Mouse (Mus musculus): ENCODE results near the gene Zdhhc17.

Gene Zdhhc17

DNA sequence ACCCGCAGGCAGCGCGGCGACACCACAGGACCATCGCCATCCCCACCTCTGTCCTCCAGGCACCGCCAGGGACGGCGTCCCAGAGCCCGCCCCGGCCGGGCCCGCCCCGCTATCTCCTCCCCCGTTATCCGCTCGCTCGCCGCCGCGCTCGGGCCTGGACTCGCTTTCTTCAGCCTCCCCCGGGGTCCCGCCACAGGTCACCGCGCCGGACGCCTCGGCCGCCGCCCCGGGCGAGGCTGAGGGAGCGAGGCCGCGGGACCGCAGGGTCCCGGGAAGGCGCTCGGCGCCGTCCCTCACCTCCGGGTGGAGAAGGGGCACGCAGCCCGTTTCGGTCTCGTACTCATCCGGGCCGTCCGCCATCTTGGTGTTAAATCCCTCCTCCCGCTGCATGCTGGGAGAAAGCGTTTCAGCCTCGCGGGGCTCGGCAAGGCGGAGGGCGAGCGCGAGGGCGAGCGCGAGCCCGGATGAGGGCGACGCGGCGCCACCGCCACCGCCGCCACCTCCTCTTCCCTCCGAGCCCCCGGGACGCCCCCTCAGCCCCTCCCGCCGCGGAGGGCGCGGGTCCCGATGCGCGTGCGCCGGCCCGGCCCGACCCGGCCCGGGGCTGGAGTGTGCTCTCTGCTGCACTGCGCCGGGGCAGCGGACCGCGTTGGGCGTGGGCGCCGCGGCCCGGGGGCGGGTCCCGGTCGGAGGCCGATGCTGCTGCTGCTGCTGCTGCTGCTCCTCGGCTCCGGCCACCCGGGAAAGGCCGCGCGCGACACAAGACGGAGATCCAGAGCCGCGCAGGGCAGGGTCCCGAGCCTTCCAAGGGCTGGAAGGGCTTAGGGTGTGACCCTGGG lies at the start of gene Zdhhc17:
Gene Zdhhc17 (minus strand): TSS at position 500 of the 839 bp plus-strand sequence.
- peak; percentile 88 to 91 for DNase-seq (ENCODE audit: low spot score in 2 of 2)

DNA sequence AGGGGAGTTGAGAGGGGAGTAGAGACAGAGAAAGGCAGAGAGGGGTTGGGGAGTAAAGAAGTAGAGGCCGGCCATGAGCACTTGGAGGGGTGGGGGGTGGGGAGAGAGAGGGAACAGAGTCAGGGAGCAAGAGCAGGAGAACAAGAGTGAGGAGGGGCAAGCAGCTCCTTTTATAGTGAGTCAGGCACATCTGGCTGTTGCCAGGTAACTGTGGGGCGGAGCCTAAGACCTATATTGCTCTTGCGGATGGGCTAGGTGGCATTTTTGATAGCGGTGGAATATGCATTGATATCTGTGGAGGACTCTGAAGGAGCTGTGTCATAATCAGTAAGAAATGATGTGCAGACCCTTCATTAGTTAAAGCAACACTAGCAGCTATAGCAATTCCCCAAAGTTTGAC lies 45.8 kb upstream of the Zdhhc17 start:
- no peak for DNase-seq (ENCODE audit: low spot score in 2 of 2)

DNA sequence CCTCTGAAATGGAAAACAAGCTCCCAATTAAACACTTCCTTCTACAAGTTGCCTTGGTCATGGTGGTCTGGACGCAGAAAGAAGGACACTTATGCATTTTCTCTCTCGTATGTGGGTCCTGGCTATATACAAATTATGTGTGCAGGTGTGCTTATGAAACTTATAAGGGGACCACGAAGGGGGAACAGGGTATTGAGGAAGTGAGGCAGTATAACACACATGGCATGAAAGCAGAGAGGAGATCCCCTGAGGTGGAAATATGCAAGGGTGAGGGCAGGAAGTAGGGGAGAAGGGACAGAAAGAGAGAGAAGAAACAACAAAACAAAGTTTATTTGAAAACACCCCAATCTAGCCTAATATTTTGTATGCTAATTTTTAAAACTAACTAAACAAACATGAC lies 41.7 kb upstream of the Zdhhc17 start:
- DNase-seq (ENCODE audit: low spot score in 2 of 2), result no peak

DNA sequence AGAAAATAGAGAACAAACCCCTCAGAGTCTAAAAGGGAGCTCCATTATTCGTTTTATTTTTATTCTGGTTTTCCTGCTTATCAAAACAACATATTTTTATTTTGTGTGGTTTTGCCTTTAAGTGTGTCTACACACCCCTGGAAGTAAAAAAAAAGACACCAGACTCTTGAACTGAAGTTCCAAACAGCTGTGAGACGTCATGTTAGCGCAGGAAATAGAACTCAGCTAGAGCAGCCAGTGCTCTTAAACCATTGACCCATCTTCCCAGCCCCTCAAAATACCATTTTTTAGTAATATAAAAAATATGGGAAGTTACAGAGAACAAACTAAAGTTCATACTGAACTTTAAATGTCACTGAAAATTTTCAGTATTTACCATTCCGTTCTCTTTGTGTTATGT lies 40.6 kb upstream of the Zdhhc17 start:
- DNase-seq (ENCODE audit: low spot score in 2 of 2), result no peak

- no peak for DNase-seq (ENCODE audit: low spot score in 2 of 2)
Measured at GRCm38 (mm10) chr10:111050061-111050460, 40.1 kb upstream of the Zdhhc17 start.

DNA sequence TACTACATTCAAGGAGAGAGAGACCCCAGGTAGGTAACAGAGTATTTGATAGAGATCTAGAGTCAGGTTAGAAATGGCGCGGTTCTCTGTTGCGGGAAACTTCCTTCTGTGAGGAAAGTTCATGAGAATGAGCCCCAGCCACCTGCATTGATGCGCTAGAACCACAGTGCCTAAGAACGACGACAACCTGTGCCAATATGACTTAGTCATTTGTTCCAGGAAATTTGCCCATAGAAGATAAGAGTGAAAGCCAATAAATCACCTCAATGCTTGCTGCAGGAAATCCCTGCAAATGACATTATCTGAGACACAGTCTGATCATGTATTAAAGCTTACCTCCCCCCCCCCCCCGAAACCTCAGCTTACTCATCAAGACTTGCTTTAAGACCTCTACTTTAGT lies 38.0 kb upstream of the Zdhhc17 start:
- no peak for DNase-seq (ENCODE audit: low spot score in 2 of 2)

DNA sequence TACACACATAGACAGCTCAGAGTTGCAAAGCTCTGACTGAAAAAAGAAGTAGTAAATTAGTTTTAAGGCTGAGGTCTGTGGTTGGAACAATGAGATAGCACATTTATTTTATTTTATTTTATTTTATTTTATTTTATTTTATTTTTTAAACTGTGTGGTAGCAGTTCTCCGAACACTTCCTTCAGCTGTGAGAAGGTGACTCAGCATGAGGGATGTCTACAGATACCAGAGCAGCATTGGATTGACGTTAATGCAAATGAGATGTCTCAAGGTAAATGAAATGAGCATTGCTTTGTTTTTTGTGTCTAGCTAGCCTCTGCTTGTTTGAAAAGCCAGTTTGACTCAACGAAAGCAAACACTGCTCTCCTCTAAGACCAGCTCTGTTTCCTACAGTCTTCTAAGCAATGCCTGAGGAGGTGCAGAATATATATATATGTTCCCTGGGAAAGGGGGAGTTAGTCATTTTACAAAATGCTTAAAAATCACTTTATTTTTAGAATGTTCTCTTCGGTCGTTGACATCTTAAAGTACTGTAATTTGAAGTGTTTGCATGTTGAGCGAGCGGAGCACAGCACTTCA lies 30.2 kb upstream of the Zdhhc17 start:
- peak; percentile 11 to 41 for DNase-seq (ENCODE audit: low spot score in 2 of 2)

GRCm38 (mm10) chr10:111036851-111037250 lies 26.9 kb upstream of the Zdhhc17 start:
- DNase-seq (ENCODE audit: low spot score in 2 of 2), result peak in 1 of 2 experiments; percentile 44

DNA sequence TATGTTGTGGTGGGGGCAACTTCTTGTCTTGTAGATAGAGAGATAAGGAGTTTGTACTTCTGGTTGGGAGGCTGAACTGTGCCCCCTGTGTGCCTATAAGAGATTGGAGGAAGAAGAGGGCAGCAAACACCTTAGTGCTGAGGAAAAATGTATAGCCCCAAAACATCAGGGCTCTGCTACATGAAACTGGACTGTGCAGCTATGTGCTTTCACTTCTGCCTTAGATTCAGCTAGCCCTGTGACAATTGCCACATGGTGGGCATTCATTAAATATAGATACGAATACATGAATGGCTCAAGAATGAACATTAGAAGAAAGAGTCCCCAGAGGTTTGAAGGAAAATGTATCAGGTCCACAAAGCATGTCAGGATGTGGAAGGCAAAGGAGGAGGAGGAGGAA lies 25.2 kb upstream of the Zdhhc17 start:
- DNase-seq (ENCODE audit: low spot score in 2 of 2), result no peak

DNA sequence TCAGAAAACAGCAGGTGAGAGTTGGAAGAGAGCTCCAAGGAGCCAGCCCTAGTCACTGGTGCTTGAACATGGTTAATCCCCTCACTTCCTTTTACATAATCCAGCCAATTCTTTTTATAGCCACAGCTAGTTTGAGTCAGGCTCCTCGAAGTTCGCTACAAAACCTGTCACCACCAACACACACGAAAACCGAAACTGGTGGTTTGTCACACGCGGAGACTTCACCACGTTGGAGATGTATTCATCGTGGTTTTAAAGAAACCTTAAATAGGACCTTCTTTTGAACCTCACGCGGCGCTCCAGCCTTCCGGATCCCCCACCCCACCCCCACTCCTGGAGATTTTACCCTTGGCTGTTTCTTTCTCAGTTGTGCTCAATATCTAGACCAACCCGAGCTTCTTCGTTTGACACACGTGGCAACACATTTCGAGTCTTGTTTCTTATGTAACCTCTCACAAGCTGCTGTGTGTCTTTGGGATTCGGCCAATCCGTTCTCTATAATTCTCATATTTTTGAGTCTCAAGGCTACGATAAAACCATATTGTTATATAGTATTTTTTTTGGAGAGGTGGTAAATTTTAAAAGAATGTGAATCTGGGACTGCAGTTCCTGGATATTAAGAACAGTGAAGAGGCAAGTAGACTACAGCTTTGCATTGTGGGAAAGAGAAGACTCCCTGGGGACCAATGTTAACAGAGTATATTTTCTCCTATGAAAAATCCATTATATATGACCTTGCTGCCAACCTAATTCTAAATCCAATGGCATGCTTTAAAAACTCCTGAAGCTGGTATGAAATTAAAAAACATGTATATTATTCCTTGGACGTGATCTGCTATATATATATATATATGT lies 21.8 kb upstream of the Zdhhc17 start:
- peak; percentile 67 to 75 for DNase-seq (ENCODE audit: low spot score in 2 of 2)

DNA sequence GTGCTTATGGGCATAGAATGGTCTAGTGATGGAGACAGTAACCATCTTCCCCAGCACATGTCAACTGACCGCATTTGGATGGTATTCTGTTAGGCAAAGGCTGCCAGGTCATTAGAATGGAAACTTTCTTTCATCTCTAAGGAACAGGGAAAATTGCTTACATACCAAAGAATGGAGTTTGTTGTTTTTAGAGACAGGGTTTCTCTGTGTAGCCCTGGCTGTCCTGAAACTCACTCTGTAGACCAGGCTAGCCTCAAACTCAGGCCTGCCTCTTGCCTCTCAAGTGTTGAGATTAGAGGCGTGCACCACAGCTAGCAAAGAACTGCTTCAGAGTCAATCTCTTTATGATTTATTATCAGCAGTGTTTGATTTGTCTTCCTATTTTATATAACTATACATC lies 20.9 kb upstream of the Zdhhc17 start:
- no peak for DNase-seq (ENCODE audit: low spot score in 2 of 2)

DNA sequence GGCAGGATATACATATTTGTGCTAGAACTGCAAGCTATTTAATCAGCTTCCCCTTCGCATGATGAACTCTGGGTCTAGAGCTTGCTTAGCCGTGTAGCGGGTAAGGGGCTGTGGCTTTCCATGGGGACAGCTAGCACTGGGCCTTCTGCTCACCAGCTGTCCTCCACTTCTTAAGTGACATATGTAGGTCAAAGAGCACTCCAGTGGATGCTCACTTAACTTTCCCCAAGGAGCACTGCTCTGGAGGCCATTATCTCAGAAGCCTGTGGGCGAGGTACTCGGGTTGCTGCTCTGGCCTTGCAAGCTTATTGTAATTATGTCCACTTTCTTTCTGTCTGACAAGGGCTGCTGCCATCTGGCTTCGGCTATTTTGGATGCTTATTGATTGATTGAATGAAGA lies 16.2 kb upstream of the Zdhhc17 start:
- no peak for DNase-seq (ENCODE audit: low spot score in 2 of 2)

- DNase-seq (ENCODE audit: low spot score in 2 of 2), result no peak
Measured at GRCm38 (mm10) chr10:111024746-111025145, 14.8 kb upstream of the Zdhhc17 start.

- peak in 1 of 2 experiments; percentile 23 for DNase-seq (ENCODE audit: low spot score in 2 of 2)
Measured at GRCm38 (mm10) chr10:111014476-111014875, 4.5 kb upstream of the Zdhhc17 start.

DNA sequence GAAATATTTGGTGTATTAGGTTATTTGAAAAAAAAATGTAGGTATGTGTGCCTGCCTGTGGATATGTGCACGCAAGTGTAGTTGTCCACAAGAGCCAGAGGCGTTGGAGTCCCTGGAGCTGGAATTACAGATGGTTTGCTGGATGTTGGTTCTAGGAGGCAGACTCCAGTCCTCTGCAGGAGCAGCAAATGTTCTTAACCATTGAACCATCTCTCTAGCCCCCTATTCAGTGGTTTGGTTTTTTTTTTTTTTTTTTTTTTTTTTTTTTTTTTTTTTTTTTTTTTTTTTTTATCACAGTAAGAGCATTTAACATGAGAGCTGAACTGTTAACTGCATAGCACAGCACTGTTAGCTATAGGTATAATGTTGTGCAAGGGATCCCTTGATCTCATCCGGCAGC lies 3.3 kb upstream of the Zdhhc17 start:
- DNase-seq (ENCODE audit: low spot score in 2 of 2), result no peak

DNA sequence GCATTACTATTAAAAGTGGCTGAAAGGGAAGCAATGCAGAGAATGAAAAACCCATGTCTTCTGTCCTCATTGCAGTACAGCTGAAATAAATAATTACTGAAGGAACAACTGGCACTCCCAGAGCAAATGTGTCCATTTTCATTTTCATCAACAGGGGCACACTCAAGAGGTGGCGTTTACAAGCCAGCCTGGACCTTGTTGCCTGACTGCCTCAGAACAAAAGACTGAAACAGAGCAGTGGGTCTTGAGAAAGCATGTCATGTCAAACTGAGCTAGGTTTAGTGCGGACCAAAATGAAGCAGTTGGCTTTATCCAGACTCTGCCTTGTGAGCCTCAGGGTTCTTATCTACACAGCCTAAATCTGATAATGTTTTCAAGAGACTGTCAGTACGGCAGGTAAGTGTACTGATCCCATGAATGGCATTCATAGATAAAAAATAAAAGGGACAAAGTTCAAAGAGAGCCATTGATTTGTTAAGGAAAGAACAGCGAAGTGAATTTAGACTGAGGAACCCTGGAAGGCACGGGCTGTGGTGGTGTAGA lies 2.6 kb upstream of the Zdhhc17 start:
- no peak for DNase-seq (ENCODE audit: low spot score in 2 of 2)

DNA sequence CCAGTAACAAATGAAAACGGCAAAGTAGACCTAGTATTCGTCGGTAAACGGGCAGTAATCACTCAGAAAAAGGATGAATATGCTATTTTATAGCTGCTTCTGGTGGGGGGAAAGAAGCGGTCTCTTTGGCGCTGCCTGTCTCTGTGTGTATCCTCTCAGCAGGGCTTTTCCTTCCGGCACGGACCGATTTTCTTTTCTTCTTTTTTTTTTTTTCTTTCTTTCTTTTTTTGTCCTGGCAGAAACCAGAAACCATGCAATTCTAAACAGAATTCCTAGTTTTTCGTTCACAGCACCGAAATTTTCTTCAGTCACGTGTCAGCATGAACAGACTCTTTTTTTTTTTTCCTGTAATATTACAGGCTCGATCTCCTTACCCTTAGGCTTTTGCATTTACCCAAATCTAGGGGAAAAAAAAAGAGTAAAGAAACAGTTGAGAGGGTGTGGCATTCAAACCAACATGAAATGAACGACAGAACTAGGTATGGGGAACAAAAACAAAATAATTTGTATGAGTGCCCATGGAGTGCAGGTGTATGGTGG lies 1.4 kb upstream of the Zdhhc17 start:
- peak in 1 of 2 experiments; percentile 34 for DNase-seq (ENCODE audit: low spot score in 2 of 2)

DNA sequence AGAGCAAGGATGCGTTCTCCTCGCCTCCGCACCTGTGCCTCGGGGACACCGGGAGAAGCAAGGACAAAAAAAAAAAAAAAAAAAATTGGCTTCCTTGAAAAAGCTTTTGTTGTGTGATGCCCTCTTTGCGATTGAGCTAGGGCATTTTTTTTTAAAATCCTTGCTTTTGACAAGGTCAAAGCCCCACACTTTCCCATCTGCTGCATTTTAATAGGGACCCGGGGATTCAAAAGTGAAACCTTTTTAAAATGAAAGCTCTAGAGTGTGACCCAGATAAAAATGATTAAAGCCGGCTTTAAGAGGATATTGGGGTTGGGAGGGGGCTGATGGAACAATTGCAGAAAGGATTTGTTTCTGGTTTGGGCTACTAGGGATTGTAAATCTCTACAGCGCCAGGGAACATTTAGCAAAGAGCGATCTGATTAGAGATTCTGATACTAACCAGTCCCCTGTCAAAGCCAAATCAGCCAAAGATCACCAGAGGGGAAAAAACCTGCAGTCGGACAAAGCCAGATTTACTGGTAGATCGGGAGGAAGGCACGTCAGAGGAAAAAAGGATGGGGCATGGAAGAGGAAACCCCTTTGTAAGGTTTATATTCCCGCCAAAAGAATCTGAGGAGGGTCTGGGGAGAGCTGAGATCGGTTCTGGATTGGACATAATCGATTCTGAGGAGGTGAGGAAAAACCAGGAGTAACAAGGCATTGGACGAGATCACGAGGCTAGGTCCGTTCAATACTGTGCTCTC lies 713 bp upstream of the Zdhhc17 start:
- DNase-seq (ENCODE audit: low spot score in 2 of 2), result peak; percentile 30 to 50

GRCm38 (mm10) chr10:111009113-111009640 lies 763 bp downstream of the Zdhhc17 start:
- DNase-seq (ENCODE audit: low spot score in 2 of 2), result no peak

DNA sequence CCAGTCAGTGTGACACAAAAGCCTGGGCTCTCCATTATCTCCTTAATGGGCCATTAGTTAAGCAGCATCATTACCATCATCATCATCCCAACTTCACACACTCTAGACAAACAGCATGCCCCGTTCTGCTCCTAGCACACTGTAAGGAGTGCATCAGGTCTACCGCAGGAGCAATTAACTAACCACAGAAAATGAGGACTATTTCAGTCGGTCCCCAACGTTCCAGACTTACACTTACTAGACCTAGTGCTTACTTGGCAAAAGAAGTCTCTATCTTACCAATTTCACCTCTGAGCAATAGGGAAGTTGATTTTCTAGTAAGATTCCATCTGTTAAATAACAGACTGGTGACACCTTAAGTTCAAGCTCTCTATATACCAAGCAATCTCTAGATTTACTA lies 2.3 kb downstream of the Zdhhc17 start:
- no peak for DNase-seq (ENCODE audit: low spot score in 2 of 2)

Measured in frontal cortex, postnatal 36 days (tissue).